Mouse (Mus musculus) stomach, embryonic 15.5 days (tissue): ENCODE results near the gene Scgb1b30. TPM values are rescaled to one million over a fixed set of nuclear protein-coding genes. Genes with fewer than 3 reads are reported as not detected.
"Not testable (repeated sequence)": the region's sequence is repeated elsewhere in the genome, so short reads cannot be mapped to it uniquely, and the experiment has no call there.

Experiments used
- ATAC-seq: fragments of 200-750 bp; cut with Nextera tagmentation; 2 replicates; pipeline ENCODE4 v1.8.0; 2017; ENCODE audit warnings: low read depth, moderate number of reproducible peaks, moderate TSS enrichment; ENCODE audit not compliant: insufficient read depth, low FRiP score
- H3K27ac ChIP-seq: fragments of 300-500 bp; sonication (generic); 2 replicates; pipeline ENCODE4 v1.5.1; 2015; ENCODE audit warnings: mild to moderate bottlenecking, inconsistent platforms
- H3K27me3 ChIP-seq: fragments of 300-500 bp; sonication (generic); replicated peaks from 2 replicates; pipeline ENCODE4 v1.6.1; 2015; ENCODE audit warnings: inconsistent platforms
- H3K36me3 ChIP-seq: fragments of 300-500 bp; sonication (generic); 2 replicates; pipeline ENCODE4 v1.6.1; 2015; ENCODE audit warnings: inconsistent platforms
- H3K4me1 ChIP-seq: fragments of 300-500 bp; sonication (generic); 2 replicates; pipeline ENCODE4 v1.6.1; 2015; ENCODE audit warnings: inconsistent platforms
- H3K4me2 ChIP-seq: fragments of 300-500 bp; sonication (generic); 2 replicates; pipeline ENCODE4 v1.6.1; 2015; ENCODE audit warnings: mild to moderate bottlenecking, inconsistent platforms
- H3K4me3 ChIP-seq: fragments of 300-500 bp; sonication (generic); replicated peaks from 2 replicates; pipeline ENCODE4 v1.5.1; 2015; ENCODE audit warnings: inconsistent platforms
- H3K9ac ChIP-seq: fragments of 300-500 bp; sonication (generic); 2 replicates; pipeline ENCODE4 v1.6.1; 2015; ENCODE audit warnings: inconsistent platforms
- H3K9me3 ChIP-seq: fragments of 300-500 bp; sonication (generic); 2 replicates; pipeline ENCODE4 v1.6.1; 2016; ENCODE audit warnings: inconsistent platforms
- WGBS: fragments of 180-500 bp; shearing (Covaris S2); methylation state at CpG from one replicate; pipeline ENCODE4 v1.1.7; 2015; 5-methylcytosine and 5-hydroxymethylcytosine counted together
- polyA plus RNA-seq: library from polyadenylated mRNA; unstranded; fragments of >200 nt; fragmentation: Nextera tagmentation; extraction: Ambion mirVana; gene quantifications from 2 replicates; pipeline ENCODE4 v1.2.1, GENCODE M21; 2015

The Scgb1b30 gene
- not detected in 2 replicates for polyA plus RNA-seq

DNA sequence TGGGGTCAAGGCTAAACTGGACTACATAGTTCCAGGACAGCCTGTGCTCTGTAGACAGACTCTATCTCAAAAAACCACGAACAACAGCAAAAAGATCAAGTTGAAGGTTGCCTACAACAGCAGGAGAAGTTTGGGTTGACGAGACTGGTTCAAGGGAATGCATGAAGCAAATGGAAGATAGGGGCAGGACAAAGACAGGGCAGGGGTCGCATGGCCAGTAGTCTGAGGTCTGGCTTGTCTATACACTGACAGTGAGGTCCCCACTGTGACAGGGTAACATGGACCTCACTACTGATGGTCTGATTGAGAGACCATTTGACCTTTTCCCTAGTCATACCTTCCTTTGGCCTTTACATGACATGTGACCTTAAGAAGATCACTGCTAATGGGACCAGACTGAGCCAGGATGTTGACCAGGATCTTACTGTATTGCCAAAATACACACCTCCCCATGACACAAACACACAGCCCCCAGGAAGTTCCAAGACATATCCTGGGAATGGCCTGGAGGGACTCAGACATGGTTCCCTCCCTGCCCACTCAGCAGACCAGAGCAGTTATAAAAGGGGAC, at the start of gene Scgb1b30:
Gene Scgb1b30, plus strand, starts transcription at position 521 of the 571 bp plus-strand sequence.
- no peak within 1 kb of the TSS for H3K27ac ChIP-seq
- ATAC-seq: no peak
- no peaks in the 10 kb centered on the region for H3K36me3 ChIP-seq
- H3K4me3 ChIP-seq: no peak within 1 kb of the TSS
- no peaks in the 10 kb centered on the region for H3K27me3 ChIP-seq
- H3K9me3 ChIP-seq: no peaks in the 10 kb centered on the region
- no peak within 1 kb of the TSS for H3K9ac ChIP-seq
- H3K4me2 ChIP-seq: no peak within 1 kb of the TSS
- no peaks in the 10 kb centered on the region for H3K4me1 ChIP-seq
- 76% methylated on average over 3 of the region's 3 CpGs for WGBS

DNA sequence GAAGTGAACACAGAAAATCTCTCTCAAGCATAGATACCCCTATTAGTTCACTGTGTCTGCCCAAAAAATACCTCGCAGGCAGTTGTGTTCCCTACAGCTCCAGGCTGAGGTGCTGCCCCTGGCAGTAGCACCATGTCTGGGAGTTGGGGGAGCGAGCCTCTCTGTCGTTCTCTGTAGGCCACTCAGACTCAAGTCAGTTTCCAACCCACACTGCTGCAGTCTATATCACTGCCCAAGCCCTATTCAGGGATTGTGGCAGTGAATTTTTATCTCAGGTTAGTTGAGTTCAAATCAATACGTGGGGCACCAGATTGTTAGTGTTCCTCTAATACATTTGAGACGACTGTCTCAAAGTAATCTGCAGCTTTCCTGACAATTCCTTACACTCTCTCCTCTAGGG, 27.1 kb upstream of the Scgb1b30 start:
- not testable (repeated sequence) for H3K4me2 ChIP-seq, H3K9me3 ChIP-seq, H3K4me3 ChIP-seq, H3K36me3 ChIP-seq, H3K27me3 ChIP-seq, ATAC-seq, H3K27ac ChIP-seq, H3K4me1 ChIP-seq, H3K9ac ChIP-seq
- WGBS: 67% methylated on average over 5 of the region's 5 CpGs

- Histone ChIP-seq H3K27me3 (no peaks in the 10 kb centered on the region), H3K4me2 (no peak overlapping the region), H3K9me3 (no peaks in the 10 kb centered on the region), H3K36me3 (no peaks in the 10 kb centered on the region), H3K4me3 (no peak overlapping the region), H3K4me1 (no peaks in the 10 kb centered on the region), H3K27ac (no peak overlapping the region), H3K9ac (no peak overlapping the region)
- WGBS: 68% methylated on average over 2 of the region's 2 CpGs
- ATAC-seq: no peak
These were observed 4.8 kb downstream of the Scgb1b30 start for GRCm38 (mm10) chr7:34100002-34100401.

- no peak for ATAC-seq
- H3K9me3 ChIP-seq: no peaks in the 10 kb centered on the region
- H3K4me1 ChIP-seq: no peaks in the 10 kb centered on the region
- no peaks in the 10 kb centered on the region for H3K36me3 ChIP-seq
- H3K4me3 ChIP-seq: no peak overlapping the region
- no peak overlapping the region for H3K9ac ChIP-seq
- H3K4me2 ChIP-seq: no peak overlapping the region
- H3K27ac ChIP-seq: no peak overlapping the region
- no peaks in the 10 kb centered on the region for H3K27me3 ChIP-seq
These were observed 6.0 kb downstream of the Scgb1b30 start for GRCm38 (mm10) chr7:34101276-34101675.

DNA sequence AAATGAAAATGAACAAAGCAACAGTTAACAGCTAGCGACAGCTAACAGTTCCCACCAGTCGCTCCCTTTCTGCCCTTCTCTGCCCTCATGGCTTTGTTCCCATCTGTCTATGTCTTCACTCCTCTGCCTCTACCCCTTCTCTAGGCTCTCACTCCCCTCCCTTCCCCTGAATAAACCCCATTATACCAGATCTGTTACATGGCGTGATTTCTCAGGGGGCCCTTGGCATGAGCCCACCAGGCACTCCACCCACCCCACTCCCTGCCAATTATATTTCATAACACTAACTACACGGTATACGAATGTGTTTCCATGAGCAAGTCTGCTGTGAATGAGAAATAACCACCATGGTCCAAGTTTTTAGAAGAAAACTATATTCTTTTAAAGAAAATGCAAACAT, 14.0 kb downstream of the Scgb1b30 start:
- no peak; the same call in 1 of the 2 replicates for ATAC-seq
- Histone ChIP-seq H3K9me3 (no peaks in the 10 kb centered on the region), H3K9ac (no peak overlapping the region), H3K27me3 (no peaks in the 10 kb centered on the region), H3K36me3 (peaks cover 35% of the 10 kb centered on the region), H3K4me2 (no peak overlapping the region), H3K4me1 (no peaks in the 10 kb centered on the region), H3K4me3 (no peak overlapping the region), H3K27ac (no peak overlapping the region)
- WGBS: 80% methylated on average over 5 of the region's 5 CpGs

DNA sequence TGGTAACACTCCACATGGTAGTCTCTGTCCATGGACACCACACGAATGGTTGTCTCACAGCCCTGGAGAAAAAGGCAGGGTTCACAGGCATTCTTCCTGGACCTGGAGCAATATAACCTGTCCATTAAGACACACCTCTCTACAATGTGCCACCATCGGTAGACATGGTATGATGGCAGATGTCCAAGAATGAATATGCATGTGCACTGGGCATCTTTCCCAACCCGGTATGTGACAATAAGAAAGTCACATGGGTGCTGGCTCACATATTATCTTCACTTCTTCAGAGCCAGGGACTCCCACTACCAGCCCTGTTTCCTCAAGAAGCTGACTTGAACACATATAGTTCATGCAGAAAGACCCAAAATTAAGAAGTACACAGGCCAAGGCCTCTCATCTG, 21.4 kb downstream of the Scgb1b30 start:
- H3K27ac ChIP-seq: no peak overlapping the region
- no peaks in the 10 kb centered on the region for H3K9me3 ChIP-seq
- no peaks in the 10 kb centered on the region for H3K27me3 ChIP-seq
- H3K4me3 ChIP-seq: no peak overlapping the region
- no peak overlapping the region for H3K4me2 ChIP-seq
- H3K36me3 ChIP-seq: peaks cover 41% of the 10 kb centered on the region
- no peak overlapping the region for H3K9ac ChIP-seq
- no peaks in the 10 kb centered on the region for H3K4me1 ChIP-seq
- 92% methylated on average over 3 of the region's 3 CpGs for WGBS
- no peak for ATAC-seq

GRCm38 (mm10) chr7:34120636-34121035, 25.4 kb downstream of the Scgb1b30 start:
- ATAC-seq, H3K27me3 ChIP-seq, H3K9ac ChIP-seq, H3K9me3 ChIP-seq, H3K4me2 ChIP-seq, H3K4me3 ChIP-seq, H3K4me1 ChIP-seq, H3K27ac ChIP-seq: not testable (repeated sequence)
- WGBS: 9% methylated on average over 1 of the region's 1 CpGs
- H3K36me3 ChIP-seq: peaks cover 14% of the 10 kb centered on the region

DNA sequence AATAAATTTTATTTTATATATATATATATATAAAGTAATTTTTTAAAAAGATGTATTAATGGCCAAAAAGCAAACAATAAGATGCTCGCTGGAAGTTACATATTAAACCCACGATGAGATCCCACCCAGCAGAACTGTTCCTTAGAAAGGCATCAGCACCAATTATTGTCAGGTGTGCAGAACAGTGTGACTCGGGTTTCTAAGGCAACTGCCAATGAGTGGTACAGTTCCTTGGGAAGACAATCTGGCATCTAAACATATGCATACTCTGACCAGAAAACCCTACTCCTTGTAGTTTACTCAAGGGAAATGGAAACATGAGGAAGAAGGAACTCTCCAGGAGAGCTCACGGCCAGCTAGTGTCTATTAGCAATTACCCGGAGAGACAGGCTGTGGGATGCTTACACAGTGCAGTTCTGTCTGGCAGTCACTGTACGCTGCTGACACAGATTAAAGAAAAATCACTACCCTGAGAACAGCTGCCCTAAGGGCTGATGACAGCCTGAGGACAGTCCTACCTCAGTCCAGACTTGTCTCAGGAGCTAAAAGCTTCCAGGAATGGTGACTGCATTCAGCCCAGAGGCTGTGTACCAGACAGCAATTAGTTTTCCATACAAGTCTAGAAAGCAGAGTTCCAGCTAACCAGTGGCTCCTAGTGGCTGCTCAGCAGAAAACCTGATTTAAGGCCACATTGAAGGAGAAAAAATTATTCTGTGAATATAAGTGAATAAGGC, 27.9 kb downstream of the Scgb1b30 start:
- WGBS: 83% methylated on average over 6 of the region's 6 CpGs
- Histone ChIP-seq H3K4me1 (no peaks in the 10 kb centered on the region), H3K27ac (no peak overlapping the region), H3K9ac (no peak overlapping the region), H3K27me3 (no peaks in the 10 kb centered on the region), H3K9me3 (no peaks in the 10 kb centered on the region), H3K4me2 (no peak overlapping the region), H3K4me3 (no peak overlapping the region), H3K36me3 (peaks cover 14% of the 10 kb centered on the region; the same call in 1 of the 2 replicates)
- no peak for ATAC-seq

DNA sequence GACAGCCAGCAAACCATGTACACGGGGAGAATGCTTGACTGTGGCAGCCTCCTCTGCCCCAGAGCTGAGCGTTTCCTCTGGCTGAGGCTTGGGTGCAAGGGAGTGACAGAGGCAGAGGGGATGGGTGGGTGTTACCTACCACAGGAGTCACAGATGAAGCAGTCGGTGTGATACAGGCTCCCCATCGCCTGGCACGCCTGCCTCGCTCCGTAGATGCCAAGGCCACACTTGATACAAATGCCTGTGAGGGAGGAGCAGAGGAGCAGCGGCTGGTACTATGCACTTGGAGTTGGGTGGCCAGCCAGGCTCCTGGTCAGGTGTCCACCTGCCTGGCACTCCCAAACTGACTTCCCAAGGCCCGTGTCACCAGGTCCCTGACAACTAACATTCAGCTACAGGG, 30.1 kb downstream of the Scgb1b30 start:
- ATAC-seq: no peak
- 85% methylated on average over 9 of the region's 9 CpGs for whole genome bisulfite sequencing

GRCm38 (mm10) chr7:34126291-34126690, 31.1 kb downstream of the Scgb1b30 start:
- Histone ChIP-seq H3K36me3 (peaks cover 14% of the 10 kb centered on the region; the same call in 1 of the 2 replicates), H3K9me3 (no peaks in the 10 kb centered on the region), H3K4me2 (no peak overlapping the region), H3K27ac (no peak overlapping the region), H3K4me1 (0 out of 2 replicates have a peak, but pooled peaks cover 10% of the 10 kb centered on the region), H3K9ac (no peak overlapping the region), H3K27me3 (no peaks in the 10 kb centered on the region), H3K4me3 (no peak overlapping the region)
- no peak for ATAC-seq
- WGBS: 83% methylated on average over 3 of the region's 3 CpGs

More for the DNA sequence above, 30.1 kb downstream of the Scgb1b30 start:
- H3K4me1 ChIP-seq: 0 out of 2 replicates have a peak, but pooled peaks cover 4% of the 10 kb centered on the region
- H3K36me3 ChIP-seq: peaks cover 14% of the 10 kb centered on the region; the same call in 1 of the 2 replicates
- no peak overlapping the region for H3K9ac ChIP-seq
- no peak overlapping the region for H3K4me2 ChIP-seq
- H3K27ac ChIP-seq: no peak overlapping the region
- H3K9me3 ChIP-seq: no peaks in the 10 kb centered on the region
- no peaks in the 10 kb centered on the region for H3K27me3 ChIP-seq
- H3K4me3 ChIP-seq: no peak overlapping the region

DNA sequence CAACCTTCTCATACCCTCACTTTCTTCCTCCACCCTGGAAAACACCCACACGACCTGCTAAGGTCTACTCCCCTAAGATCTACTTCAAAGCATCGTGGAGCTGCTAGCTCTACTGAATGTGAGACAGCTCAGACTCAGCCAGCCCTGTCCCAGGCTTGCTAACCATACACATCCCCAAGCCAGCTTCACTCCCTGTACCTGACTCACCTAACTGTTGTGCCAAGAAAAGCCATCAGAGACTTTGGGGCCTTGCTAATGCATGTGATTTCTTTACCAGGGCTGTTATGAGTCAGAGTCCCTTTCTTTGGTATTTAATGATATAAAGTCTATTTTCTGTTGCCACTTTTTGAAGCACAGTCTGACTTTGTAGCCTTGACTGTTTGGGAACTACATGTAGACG, 35.9 kb downstream of the Scgb1b30 start:
- H3K4me3 ChIP-seq: peak overlapping the region; percentile 84; the same call in 1 of the 2 replicates
- no peak overlapping the region for H3K9ac ChIP-seq
- no peaks in the 10 kb centered on the region for H3K27me3 ChIP-seq
- H3K27ac ChIP-seq: no peak overlapping the region
- no peak for ATAC-seq
- H3K4me2 ChIP-seq: peak overlapping the region; percentile 70; the same call in 1 of the 2 replicates
- no peaks in the 10 kb centered on the region for H3K9me3 ChIP-seq
- H3K4me1 ChIP-seq: peaks cover 21% of the 10 kb centered on the region; the same call in 1 of the 2 replicates
- H3K36me3 ChIP-seq: peaks cover 14% of the 10 kb centered on the region; the same call in 1 of the 2 replicates
- 65% methylated on average over 3 of the region's 3 CpGs for WGBS

GRCm38 (mm10) chr7:34131959-34132354, 36.7 kb downstream of the Scgb1b30 start:
- WGBS: under 1% methylated on average over 3 of the region's 3 CpGs
- peaks cover 21% of the 10 kb centered on the region; the same call in 1 of the 2 replicates for H3K4me1 ChIP-seq
- ATAC-seq: no peak
- peak overlapping the region; percentile 87; the same call in 1 of the 2 replicates for H3K9ac ChIP-seq
- no peaks in the 10 kb centered on the region for H3K9me3 ChIP-seq
- peak overlapping the region; percentile 70 for H3K4me2 ChIP-seq
- peak overlapping the region; percentile 17; the same call in 1 of the 2 replicates for H3K27ac ChIP-seq
- H3K4me3 ChIP-seq: peak overlapping the region; percentile 84
- H3K36me3 ChIP-seq: peaks cover 8% of the 10 kb centered on the region; the same call in 1 of the 2 replicates
- no peaks in the 10 kb centered on the region for H3K27me3 ChIP-seq
